Mouse (Mus musculus): ENCODE data around the gene Gucd1.
"Not testable (repeated sequence)": the region's sequence is repeated elsewhere in the genome, so short reads cannot be mapped to it uniquely, and the experiment has no call there.

Gucd1 gene

DNA sequence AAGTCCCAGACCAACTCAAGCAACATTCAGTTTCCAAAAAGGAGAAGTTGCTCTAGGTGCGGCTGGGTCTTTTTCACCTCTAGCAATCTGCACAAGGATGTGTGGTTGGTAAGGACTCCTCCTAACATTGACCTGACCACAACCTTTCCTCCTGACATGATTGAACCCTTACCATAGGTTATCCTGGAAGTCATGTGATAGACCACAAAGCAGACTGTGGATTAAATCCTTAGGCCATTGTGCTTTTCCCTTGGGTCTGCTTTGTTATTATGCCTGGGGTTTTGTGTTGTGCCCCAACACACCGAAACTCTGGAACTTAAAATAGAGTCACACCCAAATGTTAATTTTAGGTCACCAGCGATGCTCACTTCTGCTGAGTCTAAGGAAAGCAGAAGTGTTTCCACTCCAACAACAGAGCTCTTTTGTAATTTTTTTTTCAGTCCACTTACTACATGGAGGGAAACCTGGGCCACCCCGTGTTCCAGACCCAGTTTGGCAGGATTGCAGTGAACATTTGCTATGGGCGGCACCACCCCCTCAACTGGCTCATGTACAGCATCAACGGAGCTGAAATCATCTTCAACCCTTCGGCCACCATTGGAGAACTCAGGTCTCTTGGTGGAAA, 88.1 kb downstream of the Gucd1 start:
- DNase-seq = peak in 1 of 2 experiments; percentile 16

DNA sequence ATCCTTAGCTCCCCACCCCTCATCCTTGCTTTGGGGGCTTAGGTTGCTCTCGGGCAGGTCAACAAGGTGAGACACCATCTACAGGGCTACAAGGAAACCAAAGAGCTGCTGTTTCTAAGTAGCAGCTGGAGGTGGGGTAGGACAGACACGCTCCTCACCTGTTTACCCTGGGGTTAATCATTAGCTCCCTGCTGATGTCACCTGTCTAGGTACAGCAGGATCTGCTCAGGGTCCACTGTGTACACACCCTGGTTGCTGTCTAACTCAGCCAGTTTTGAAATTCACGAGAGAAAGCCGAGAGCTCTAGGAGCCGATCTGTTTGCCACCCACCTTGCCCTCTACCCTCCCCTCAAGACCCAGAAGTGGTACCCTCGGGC, 88.8 kb downstream of the Gucd1 start:
- no peak for DNase-seq

DNA sequence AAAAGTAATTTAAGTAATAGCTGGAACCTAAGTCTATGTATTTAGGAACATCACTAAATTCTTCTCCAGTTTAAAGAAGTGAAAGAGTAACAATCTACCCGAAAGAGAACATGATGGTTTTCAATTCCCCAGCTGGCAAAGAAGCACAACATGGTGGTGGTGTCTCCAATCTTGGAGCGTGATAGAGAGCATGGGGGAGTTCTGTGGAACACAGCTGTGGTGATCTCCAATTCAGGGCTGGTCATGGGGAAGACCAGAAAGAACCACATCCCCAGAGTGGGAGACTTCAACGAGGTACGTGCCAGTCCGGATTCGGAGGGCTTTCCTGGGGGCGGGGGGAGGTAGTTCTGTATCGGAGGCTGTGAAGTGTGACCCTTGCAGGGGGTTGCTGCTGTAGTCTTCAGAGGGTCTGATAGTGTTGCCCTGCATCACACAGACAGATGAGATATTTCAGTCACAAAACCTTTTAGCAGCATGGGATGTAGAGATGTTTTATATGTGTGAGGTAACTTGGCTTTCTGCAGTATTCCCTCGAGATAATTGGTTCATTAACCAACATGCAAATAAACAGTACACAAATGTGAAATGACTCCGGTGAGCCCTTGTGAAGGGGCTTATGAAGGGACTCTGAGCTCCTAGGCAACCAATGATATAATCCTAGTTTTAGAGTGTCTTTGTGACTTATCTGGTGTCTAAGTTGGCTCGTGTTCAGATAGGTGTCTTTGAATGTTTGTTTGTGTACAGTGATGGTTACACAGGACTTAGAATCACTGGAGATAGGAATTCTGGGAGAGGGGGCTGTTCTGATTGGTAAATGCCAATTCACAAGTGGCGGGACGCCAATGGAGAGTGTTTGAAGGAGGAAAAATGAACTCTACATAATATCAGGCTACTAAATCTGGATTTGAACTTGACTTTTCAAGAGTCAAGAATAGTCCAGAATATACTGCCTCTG, 89.4 kb downstream of the Gucd1 start:
- no peak for DNase-seq

DNA sequence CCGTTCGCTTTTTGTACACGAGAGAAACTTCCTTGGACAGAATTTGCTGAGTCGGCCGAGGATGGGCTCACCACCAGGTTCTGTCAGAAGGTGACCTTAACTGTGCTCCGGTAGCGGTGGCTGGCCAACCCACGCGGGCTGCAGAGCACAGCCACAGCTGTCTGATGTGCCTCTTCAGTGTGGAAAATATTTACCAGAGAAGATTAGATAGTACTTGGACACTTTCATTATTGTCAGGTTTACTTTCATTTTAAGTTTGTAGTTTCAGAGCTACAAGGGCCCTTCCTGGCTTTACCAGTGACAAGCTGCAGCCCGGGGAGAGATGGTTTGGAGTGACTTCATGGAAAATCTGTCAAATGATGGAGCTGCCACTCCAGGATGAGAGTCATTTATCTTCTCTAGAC, 93.3 kb downstream of the Gucd1 start:
- DNase-seq = no peak

DNA sequence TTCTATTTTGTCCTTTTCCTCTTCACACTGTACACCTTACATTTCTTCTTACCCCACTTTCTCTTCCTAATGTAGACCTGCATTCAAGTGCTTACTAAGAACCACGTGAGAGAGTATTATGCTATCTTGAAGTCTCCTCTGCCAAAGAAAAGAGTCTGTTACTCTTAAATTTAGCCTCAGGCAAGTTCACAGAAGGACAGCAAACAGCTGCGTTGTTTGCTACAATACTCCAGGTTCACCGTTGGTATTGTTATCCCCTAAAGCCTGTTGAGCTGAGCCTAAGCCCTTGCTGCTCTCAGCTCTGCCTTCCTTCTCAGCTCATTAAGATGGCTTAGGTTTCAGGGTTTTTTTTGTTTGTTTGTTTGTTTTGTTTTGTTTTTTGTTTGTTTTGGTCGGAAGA, 99.0 kb downstream of the Gucd1 start:
- no peak for DNase-seq

DNA sequence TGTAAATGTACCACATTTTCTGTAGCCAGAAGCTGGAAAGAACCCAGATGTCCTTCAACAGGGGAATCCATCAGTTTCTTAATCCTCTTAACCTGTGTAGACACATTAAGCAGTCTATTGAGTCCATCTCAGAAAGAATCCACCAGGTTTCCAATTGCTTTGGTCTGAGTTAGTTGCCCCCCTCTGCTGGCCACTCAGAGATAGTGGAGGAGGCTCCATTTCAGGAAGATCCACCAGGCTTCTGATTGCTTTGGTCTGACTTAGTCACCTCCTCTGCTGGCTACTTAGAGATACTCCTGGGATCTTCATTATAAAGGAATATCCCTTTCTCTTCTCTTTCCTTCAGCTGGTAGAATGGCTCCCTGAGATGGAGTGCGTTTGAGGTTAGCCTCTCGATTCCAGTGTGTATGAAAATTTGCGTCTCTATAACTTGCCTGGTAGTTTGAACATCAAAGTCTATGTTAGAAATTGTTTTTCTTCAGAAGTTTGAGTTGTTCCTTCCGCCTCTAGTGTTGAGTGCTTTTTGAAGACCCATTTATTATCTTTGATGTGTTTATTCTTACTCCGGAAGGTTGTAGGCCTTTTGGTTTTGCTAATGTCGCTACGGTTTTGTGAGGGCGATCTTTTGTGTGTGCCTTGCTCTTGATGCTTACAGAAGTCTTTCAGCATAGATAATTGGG, 100.3 kb downstream of the Gucd1 start:
- DNase-seq = no peak

DNA sequence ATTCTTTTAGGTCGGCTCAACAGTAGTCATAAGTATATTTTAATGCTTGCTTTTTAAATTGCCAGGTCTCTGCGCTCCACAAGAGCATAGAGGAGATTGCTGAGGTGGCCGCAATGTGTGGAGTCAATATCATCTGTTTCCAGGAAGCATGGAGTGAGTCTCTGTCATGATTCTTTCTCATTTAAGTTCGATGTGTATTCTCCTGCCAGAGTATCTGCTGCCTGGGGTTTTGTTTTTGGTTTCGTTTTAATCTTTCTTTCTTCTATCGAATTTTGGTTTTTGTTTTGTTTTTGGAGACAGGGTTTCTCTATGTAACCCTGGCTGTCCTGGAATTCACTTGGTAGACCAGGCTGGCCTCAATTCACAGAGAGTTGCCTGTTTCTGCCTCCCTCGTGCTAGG, 102.8 kb downstream of the Gucd1 start:
- DNase-seq = no peak

DNA sequence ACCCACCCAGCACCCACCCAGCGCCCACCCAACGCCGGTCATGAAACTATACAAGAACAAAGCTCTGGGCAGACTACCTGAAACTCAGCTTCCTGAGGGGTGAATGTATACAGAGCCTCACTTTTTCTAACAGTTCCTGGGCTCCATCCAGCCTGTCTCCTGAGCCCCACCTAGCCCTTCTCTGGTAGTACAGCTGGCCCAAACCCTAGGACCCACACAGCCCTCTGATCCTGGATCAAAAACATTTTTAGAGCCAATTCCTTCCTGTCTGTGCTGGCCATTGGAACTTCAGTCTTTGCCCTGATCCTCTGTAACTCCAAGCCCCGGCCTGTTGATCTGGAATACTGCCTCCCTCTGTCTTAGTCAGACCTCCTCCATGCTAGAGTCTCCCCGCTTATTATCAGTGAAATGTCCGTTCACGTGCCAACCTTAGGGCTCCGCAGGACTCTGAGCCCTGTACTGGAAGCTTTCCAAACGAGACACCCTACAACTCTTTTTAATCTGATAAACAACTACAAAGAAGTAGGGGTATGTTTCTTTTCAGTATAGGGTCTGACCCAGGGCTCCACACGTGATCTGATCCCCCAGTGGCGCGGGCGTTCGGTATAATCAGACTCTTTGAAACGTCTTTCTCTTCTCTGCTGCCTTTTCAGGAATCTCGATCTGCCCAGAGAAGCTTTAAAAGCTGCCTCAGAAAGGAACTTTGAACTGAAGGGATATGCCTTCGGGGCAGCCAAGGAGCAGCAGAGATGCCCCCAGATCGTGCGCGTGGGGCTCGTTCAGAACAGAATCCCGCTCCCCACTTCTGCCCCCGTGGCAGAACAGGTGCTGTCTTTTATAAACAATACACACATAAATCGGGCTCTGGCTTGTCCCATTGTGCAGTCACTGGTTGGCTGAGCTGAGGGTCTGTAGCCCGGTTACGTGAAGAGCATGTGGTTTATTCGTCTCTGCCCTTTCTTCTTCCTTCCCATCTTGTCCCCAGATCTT, 105.4 kb downstream of the Gucd1 start:
- no peak for DNase-seq

DNA sequence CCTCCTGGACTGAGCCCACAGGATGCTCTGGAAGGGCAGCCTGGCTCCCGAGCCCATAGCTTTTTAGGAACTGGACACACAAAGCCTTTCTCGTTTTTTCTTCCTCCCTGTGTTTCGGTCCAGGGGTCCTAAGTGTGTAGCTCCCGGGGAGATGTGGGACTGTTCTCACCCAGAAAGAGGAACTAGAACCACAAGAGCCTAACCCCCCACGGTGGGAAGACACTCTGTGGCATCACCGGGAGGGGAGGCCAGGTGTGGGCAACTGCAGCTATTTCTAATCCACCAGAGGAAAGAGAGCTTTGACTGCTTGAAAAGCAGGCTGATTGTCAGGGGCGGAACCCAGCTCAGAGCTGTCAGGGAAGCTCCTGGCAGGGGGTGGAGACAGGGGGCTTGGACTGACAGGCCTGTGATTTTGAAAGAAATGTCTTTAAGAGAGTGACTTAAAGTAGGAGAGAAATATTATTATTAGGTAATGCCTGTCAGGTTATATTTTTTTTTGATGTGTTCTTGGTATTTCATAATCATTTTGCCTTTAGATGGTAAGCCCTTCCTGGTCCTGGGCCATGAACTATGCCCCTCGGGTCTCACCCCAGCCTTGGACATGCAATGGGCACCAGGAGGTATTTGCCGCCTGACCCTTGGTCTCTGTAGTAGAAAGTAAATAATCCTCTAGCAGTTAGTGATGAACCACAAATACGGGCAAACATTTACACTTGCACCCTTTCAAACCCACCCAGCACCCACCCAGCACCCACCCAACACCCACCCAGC, 106.2 kb downstream of the Gucd1 start:
- DNase-seq = not testable (repeated sequence)

DNA sequence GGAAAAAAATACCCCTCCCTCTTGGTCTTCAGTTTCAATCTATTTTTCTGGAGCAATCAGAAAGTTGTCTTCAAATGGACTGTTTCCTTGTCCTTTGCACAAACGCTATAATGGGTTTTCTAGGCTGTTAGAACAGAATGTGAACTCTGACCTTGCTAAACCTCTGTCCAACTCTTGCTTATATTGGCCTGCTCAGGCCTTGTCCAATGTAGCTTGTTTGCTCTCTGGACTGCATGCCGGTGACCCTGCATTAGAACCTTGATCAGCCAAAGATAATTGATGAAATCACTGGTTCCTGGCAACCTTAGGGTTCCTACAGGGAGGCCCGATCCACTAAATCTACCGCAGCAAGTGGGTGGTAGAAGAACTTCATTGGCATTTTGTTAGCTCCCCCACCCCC, 110.0 kb downstream of the Gucd1 start:
- DNase-seq = no peak

DNA sequence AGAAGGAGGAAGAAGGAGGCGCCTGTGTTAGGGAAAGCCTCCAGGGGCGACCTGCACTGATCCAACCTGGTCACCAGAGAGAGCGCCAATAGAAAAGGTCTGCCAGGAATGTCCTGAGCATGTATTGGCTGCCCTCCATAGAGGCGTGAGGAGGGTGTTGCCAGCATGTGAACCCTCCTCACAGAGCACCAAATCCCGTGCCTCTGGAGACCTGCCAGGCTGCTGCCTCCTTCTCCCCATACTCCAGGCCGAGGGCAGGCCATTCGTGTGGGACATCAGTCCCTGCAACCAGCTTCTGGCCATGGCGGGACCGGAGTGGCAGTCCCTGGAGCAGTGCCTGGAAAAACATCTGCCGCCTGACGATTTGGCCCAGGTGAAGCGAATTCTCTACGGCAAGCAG, 111.0 kb downstream of the Gucd1 start:
- DNase-seq = peak; percentile 60

DNA sequence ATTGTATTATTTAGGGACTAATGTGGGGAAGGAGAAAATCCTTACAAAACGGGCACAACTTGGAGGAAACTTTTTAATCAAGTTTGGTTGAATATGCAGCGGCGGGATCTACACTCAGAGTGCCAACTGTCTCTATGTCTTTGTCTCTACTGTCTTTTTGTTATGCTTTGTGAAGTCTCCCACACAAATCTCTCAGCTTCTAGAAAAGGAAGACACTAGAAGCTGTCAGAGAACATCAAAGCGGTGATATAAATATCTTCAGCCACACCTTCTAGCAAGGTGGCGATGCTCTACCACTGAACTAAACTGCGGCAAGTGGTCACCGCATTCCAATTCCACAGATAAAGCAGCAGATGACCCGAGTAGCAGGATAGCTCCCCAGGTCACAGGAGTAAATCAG, 111.9 kb downstream of the Gucd1 start:
- DNase-seq = no peak

DNA sequence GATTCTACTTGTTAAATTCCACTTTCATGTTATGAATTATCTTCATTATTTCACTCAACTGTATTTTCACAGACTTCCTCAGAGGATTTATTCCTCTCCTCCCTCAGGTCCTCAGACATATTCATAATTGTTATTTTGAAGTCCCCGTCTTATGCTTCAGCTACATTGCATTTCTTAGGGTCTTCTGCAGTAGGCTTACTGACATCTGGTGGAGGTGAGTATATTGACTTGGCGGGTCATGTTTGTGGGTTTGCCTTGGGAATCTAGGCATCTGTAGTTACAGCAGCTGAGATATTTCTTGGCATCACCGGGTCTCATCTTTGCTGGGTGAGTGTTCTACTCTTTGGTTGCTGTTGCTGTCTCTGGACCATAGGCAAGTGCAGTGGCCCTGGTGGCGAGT, 116.8 kb downstream of the Gucd1 start, which contains the start of gene Upb1:
Gene Upb1 (plus strand): TSS at position 158 of the 400 bp plus-strand sequence.
- DNase-seq = no peak

DNA sequence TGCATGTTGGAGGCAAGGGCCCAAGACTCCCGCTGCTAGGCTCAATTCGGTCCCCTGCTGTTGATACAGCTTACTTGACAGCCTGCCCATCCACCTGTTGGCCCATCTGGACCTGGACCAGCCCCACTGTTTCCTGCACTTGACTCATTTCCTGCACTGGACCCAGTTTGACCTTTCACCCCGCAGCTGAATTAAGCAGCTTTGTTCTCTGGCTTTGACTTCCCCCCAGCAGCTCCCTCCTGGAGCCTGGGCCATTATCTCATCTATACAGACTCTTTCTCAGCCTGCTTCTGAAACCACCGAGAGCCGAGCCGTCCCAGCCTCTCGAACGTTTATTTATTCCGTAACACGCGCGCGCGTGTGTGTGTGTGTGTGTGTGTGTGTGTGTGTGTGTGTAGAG, 120.8 kb downstream of the Gucd1 start:
- DNase-seq = peak; percentile 31 to 40

DNA sequence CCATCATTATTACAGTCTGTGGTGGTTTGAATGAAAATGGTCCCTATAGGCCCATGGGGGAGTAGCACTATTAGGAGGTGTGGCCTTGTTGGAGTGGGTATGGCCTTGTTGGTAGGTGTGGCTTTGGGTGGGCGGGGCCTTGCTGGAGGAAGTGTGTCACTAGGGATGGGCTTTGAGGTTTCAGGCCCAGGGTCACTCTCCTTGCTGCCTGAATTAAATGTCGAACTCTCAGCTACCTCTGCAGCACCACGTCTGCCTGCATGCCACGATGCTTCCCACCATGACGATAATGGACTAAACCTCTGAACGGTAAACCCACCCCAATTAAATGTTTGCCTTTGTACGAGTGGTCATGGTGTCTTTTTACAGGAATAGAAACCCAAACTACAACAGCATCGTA, 123.0 kb downstream of the Gucd1 start:
- no peak for DNase-seq

DNA sequence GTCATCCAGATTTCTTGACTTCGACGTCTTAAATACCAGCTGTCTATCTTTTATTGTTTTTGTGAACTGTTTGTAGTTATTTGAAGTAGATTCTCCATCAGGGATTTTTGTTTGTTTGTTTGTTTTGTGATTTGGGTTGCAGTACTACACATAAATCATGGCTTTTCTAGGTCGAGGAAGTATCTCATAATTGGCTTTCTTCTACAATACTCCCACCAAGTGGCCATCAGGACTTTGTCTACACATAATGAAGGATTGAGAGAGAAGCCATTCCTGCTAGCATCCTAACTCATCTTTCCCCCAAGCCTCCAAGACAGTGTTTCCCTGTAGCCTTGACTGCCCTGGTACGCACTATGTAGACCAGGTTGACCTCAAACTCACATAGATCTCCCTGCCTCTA, 126.9 kb downstream of the Gucd1 start:
- no peak for DNase-seq

DNA sequence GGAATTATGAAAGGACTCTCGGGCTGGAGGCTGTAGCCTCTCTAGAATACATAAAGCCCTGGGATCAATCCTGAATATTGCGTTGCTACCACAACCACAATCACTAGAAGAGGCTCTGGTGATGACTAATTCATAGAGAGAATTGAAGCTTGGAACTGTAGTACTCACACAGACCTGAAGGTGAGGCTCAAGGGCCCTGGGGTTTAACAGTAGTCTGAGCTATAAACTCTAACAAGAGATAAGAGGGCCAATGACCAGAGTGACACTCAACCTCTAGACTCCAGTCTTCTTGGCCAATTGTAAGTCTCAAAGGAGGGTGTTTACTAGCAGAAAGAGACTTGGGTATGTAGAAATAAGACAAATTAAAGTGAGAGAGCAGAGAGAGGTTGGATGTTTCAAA, 127.6 kb downstream of the Gucd1 start:
- no peak for DNase-seq

DNA sequence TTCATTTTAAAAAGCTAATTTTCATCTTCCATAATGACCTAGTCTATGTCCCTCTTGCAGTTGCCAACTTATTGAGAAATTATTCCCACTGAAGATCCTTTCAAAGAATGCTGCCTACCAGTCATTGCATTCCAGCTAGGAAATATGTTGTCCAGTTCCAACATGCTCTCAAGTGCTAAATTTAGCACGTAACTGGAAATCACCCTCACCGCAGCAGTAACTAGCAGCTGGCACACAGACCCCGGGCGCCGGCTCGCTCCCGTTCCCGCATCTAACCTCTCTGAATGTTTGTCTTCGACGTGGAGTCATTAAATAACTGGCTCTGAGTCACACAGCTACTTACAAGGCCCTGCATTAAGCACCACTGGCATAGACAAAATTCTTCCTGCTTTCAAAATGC, 139.1 kb downstream of the Gucd1 start:
- DNase-seq = no peak

DNA sequence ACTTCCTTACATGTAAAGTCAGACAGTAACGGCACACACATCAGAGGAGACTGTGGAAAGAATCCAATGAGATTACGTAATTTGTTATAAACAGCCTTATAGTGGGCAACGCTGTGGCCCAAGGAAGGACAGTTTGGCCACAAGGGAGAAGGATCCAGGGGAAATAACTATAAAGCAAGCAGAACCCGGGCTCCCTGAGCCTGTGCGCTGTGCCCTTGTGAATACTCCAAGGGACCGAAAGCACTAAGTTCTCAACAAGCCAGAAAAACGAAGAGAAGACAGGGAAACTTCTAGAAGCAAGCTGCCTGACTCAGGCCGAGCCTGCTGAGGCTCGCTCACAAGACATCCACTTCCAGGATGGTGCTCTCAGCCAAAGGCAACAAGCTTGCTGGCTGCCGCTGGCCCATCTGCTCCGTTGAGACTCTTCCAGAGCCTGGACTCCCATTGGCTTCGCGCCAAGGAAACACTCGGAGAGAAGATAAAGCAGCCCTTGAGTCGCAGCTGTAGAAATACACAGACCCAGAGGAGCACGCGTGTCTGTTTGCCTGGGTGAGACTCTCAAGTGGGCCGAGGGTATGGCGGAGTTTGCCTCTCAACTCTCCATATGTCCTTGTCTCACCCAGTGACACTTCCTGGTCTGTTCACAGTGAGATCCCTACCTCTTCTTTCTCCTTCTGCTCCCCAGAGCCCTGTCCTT, 144.0 kb downstream of the Gucd1 start:
- DNase-seq = peak; percentile 17 to 37

DNA sequence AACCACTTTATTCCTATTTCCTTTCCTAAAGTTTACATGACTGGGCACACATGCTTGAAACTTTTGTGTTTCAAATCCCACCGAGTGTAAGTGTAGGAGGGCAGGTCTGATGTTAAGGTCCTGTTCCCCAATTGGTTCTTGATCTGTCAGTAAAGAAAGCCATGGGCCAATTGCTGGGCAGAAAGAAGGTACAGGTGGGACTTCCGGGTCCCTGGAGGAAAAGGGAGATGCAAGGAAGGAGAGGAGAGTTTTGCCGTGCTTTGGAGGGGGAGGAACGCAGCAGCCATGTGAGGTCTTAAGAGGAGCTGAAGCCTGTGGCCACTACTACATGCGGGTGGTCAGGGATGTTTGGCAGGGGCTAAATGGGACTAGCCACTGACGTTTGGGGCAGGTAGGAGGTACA, 152.5 kb downstream of the Gucd1 start:
- no peak for DNase-seq

DNA sequence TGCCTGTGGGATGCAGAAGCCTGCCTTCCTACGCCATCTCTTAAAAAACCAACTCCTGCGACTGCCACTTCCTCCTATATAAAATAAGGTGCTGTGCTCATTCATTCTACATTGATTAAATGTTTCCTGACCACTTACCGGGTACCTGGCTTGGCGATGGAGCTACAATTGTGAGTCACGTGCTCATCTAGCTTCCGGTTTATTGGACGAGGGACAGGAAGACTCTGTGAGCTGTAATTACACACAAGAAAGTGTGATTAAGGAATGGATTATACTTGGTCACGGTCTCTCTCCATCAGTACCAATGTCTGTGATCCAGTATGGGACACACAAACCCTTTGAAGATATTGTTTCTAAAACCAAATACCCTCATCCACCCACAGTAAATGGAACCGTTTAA, 153.0 kb downstream of the Gucd1 start:
- no peak for DNase-seq

Data from cerebellum, postnatal 36 days (tissue).